Mouse (Mus musculus): ENCODE measurements at regions not wholly inside any gene's neighbourhood (a gene's known extent, or its start where the extent isn't known, plus 50 kb on each side); places are given as distances from the start of the nearest gene placed in this dataset.

GRCm38 (mm10) chr1:183749126-183749525 is 264.0 kb upstream of the Dusp10 start:
- ATAC-seq: no peak

- no peak for ATAC-seq
Observed at GRCm38 (mm10) chr1:183754500-183754899, 258.6 kb upstream of the Dusp10 start.

GRCm38 (mm10) chr1:183756716-183757115 is 256.4 kb upstream of the Dusp10 start:
- no peak for ATAC-seq

GRCm38 (mm10) chr1:183763864-183764726 is 249.0 kb upstream of the Dusp10 start:
- no peak for ATAC-seq

- ATAC-seq: no peak
Observed at GRCm38 (mm10) chr1:183772844-183773243, 240.3 kb upstream of the Dusp10 start.

GRCm38 (mm10) chr1:183780180-183780579 is 232.9 kb upstream of the Dusp10 start:
- no peak for ATAC-seq

GRCm38 (mm10) chr1:183780779-183781178 is 232.3 kb upstream of the Dusp10 start:
- no peak for ATAC-seq

- ATAC-seq: no peak
Observed at GRCm38 (mm10) chr1:183783440-183784130, 229.5 kb upstream of the Dusp10 start.

GRCm38 (mm10) chr1:183792230-183792813 is 220.8 kb upstream of the Dusp10 start:
- ATAC-seq: no peak

- ATAC-seq: no peak
Observed at GRCm38 (mm10) chr1:183793324-183793723, 219.8 kb upstream of the Dusp10 start.

- no peak for ATAC-seq
Observed at GRCm38 (mm10) chr1:183793913-183794445, 219.1 kb upstream of the Dusp10 start.

- ATAC-seq: no peak
Observed at GRCm38 (mm10) chr1:183802351-183802750, 210.8 kb upstream of the Dusp10 start.

GRCm38 (mm10) chr1:183803357-183803756 is 209.7 kb upstream of the Dusp10 start:
- ATAC-seq: no peak

GRCm38 (mm10) chr1:183803826-183804225 is 209.3 kb upstream of the Dusp10 start:
- no peak for ATAC-seq

- no peak for ATAC-seq
Observed at GRCm38 (mm10) chr1:183804295-183804694, 208.8 kb upstream of the Dusp10 start.

- ATAC-seq: no peak
Observed at GRCm38 (mm10) chr1:183806864-183807730, 206.0 kb upstream of the Dusp10 start.

- ATAC-seq: no peak
Observed at GRCm38 (mm10) chr1:183808168-183808567, 204.9 kb upstream of the Dusp10 start.

- ATAC-seq: no peak
Observed at GRCm38 (mm10) chr1:183820555-183820954, 192.5 kb upstream of the Dusp10 start.

- no peak for ATAC-seq
Observed at GRCm38 (mm10) chr1:183826300-183826699, 186.8 kb upstream of the Dusp10 start.

GRCm38 (mm10) chr1:183845135-183845534 is 168.0 kb upstream of the Dusp10 start:
- no peak for ATAC-seq

- ATAC-seq: no peak
Observed at GRCm38 (mm10) chr1:183853956-183854613, 159.0 kb upstream of the Dusp10 start.

- no peak for ATAC-seq
Observed at GRCm38 (mm10) chr1:183865111-183865510, 148.0 kb upstream of the Dusp10 start.

All from inflammation-experienced regulatory T-cells, adult 6 months (primary cell).